Mouse (Mus musculus) lung, embryonic 14.5 days (tissue): ENCODE measurements at regions not wholly inside any gene's neighbourhood (a gene's known extent, or its start where the extent isn't known, plus 50 kb on each side); places are given as distances from the start of the nearest gene placed in this dataset.

Experiments used
- ATAC-seq: fragments of 200-750 bp; cut with Nextera tagmentation; 2 replicates; pipeline ENCODE4 v1.8.0; 2017; ENCODE audit warnings: mild to moderate bottlenecking, moderate TSS enrichment, moderate library complexity; ENCODE audit not compliant: insufficient read depth
- DNase-seq: peaks from one replicate; pipeline ENCODE4 v3.0.0-alpha.2; 2015
- H3K27ac ChIP-seq: fragments of 300-500 bp; sonication (generic); 2 replicates; pipeline ENCODE4 v1.5.1; 2014; ENCODE audit warnings: low read depth, mild to moderate bottlenecking, moderate library complexity
- H3K27me3 ChIP-seq: fragments of 300-500 bp; sonication (generic); 2 replicates; pipeline ENCODE4 v1.6.1; 2014; ENCODE audit warnings: low read length, control low read depth; ENCODE audit not compliant: insufficient read depth
- H3K36me3 ChIP-seq: fragments of 300-500 bp; sonication (generic); 2 replicates; pipeline ENCODE4 v1.6.1; 2014; ENCODE audit warnings: control low read depth; ENCODE audit not compliant: insufficient read depth
- H3K4me1 ChIP-seq: fragments of 300-500 bp; sonication (generic); 2 replicates; pipeline ENCODE4 v1.6.1; 2014; ENCODE audit warnings: antibody characterized with exemption, control low read depth; ENCODE audit not compliant: insufficient read depth
- H3K4me2 ChIP-seq: fragments of 300-500 bp; sonication (generic); 2 replicates; pipeline ENCODE4 v1.6.1; 2014; ENCODE audit warnings: mild to moderate bottlenecking
- H3K4me3 ChIP-seq: fragments of 300-500 bp; sonication (generic); 2 replicates; pipeline ENCODE4 v1.5.1; 2014; ENCODE audit warnings: low read depth, low read length
- H3K9ac ChIP-seq: fragments of 300-500 bp; sonication (generic); 2 replicates; pipeline ENCODE4 v1.6.1; 2014
- H3K9me3 ChIP-seq: fragments of 300-500 bp; sonication (generic); 2 replicates; pipeline ENCODE4 v1.6.1; 2016; ENCODE audit warnings: low read depth, low read length, control low read depth
- CTCF ChIP-seq: IDR thresholded peaks from 2 replicates; pipeline ENCODE4 v1.5.1; 2016; ENCODE audit warnings: antibody characterized with exemption, low read depth
- WGBS: fragments of 180-500 bp; shearing (Covaris S2); extraction: QIAGEN DNeasy Blood & Tissue Kit; methylation state at CpG from one replicate; pipeline ENCODE4 v1.1.7; 2014; 5-methylcytosine and 5-hydroxymethylcytosine counted together

- Histone ChIP-seq H3K9me3 (no peaks in the 10 kb centered on the region), H3K4me3 (no peak overlapping the region), H3K36me3 (no peaks in the 10 kb centered on the region), H3K9ac (no peak overlapping the region), H3K4me1 (no peaks in the 10 kb centered on the region), H3K27ac (no peak overlapping the region), H3K4me2 (no peak overlapping the region), H3K27me3 (no peaks in the 10 kb centered on the region)
- WGBS = 54% methylated on average over 2 of the region's 2 CpGs
- ATAC-seq (no peak), DNase-seq (no peak)
- TF ChIP-seq CTCF = no peak
Measured at GRCm38 (mm10) chr10:106202566-106202965, 267.6 kb upstream of the Ppfia2 start.

GRCm38 (mm10) chr10:106224251-106224650 is 245.9 kb upstream of the Ppfia2 start:
- no peak for DNase-seq
- 91% methylated on average over 3 of the region's 3 CpGs for WGBS
- Histone ChIP-seq H3K36me3 (no peaks in the 10 kb centered on the region), H3K27ac (no peak overlapping the region), H3K4me3 (no peak overlapping the region), H3K4me1 (no peaks in the 10 kb centered on the region), H3K27me3 (no peaks in the 10 kb centered on the region), H3K9me3 (no peaks in the 10 kb centered on the region), H3K4me2 (no peak overlapping the region), H3K9ac (no peak overlapping the region)
- no peak for ATAC-seq
- no peak for TF ChIP-seq CTCF

GRCm38 (mm10) chr10:106242180-106242579 is 228.0 kb upstream of the Ppfia2 start:
- Histone ChIP-seq H3K9ac (no peak overlapping the region), H3K4me3 (no peak overlapping the region), H3K9me3 (no peaks in the 10 kb centered on the region), H3K4me1 (no peaks in the 10 kb centered on the region), H3K27me3 (no peaks in the 10 kb centered on the region), H3K36me3 (no peaks in the 10 kb centered on the region), H3K27ac (no peak overlapping the region), H3K4me2 (no peak overlapping the region)
- peak; percentile 88 for DNase-seq
- 32% methylated on average over 1 of the region's 1 CpGs for WGBS
- TF ChIP-seq CTCF = no peak
- ATAC-seq = peak; percentile 95

GRCm38 (mm10) chr10:106254106-106254505 is 216.0 kb upstream of the Ppfia2 start:
- H3K9ac ChIP-seq = no peak overlapping the region
- ATAC-seq = no peak
- H3K27me3 ChIP-seq = no peaks in the 10 kb centered on the region
- no peak overlapping the region for H3K4me3 ChIP-seq
- H3K4me1 ChIP-seq = no peaks in the 10 kb centered on the region
- no peak overlapping the region for H3K27ac ChIP-seq
- H3K9me3 ChIP-seq = no peaks in the 10 kb centered on the region
- no peak for TF ChIP-seq CTCF
- H3K36me3 ChIP-seq = no peaks in the 10 kb centered on the region
- no peak overlapping the region for H3K4me2 ChIP-seq
- DNase-seq = no peak
- WGBS = 70% methylated on average over 5 of the region's 5 CpGs

- H3K27me3 ChIP-seq = no peaks in the 10 kb centered on the region
- no peaks in the 10 kb centered on the region for H3K36me3 ChIP-seq
- TF ChIP-seq CTCF = no peak
- 76% methylated on average over 4 of the region's 4 CpGs for WGBS
- H3K4me1 ChIP-seq = no peaks in the 10 kb centered on the region
- H3K4me3 ChIP-seq = no peak overlapping the region
- H3K9ac ChIP-seq = no peak overlapping the region
- H3K9me3 ChIP-seq = no peaks in the 10 kb centered on the region
- H3K4me2 ChIP-seq = no peak overlapping the region
- ATAC-seq (no peak), DNase-seq (no peak)
- H3K27ac ChIP-seq = no peak overlapping the region
Measured at GRCm38 (mm10) chr10:106259811-106260210, 210.3 kb upstream of the Ppfia2 start.

GRCm38 (mm10) chr10:106273335-106273734 is 196.8 kb upstream of the Ppfia2 start:
- 52% methylated on average over 2 of the region's 2 CpGs for WGBS
- Histone ChIP-seq H3K4me1 (no peaks in the 10 kb centered on the region), H3K36me3 (no peaks in the 10 kb centered on the region), H3K4me2 (no peak overlapping the region), H3K4me3 (no peak overlapping the region), H3K27ac (no peak overlapping the region), H3K27me3 (no peaks in the 10 kb centered on the region), H3K9ac (no peak overlapping the region), H3K9me3 (no peaks in the 10 kb centered on the region)
- ATAC-seq = peak; percentile 94
- DNase-seq = peak; percentile 52
- no peak for TF ChIP-seq CTCF

- no peak for TF ChIP-seq CTCF
- no peaks in the 10 kb centered on the region for H3K36me3 ChIP-seq
- H3K4me1 ChIP-seq = no peaks in the 10 kb centered on the region
- H3K9ac ChIP-seq = no peak overlapping the region
- H3K27me3 ChIP-seq = no peaks in the 10 kb centered on the region
- DNase-seq (no peak), ATAC-seq (no peak)
- H3K4me3 ChIP-seq = no peak overlapping the region
- no peak overlapping the region for H3K27ac ChIP-seq
- no peak overlapping the region for H3K4me2 ChIP-seq
- H3K9me3 ChIP-seq = no peaks in the 10 kb centered on the region
Measured at GRCm38 (mm10) chr10:106289951-106290350, 180.2 kb upstream of the Ppfia2 start.

- 59% methylated on average over 2 of the region's 2 CpGs for WGBS
- H3K9ac ChIP-seq = no peak overlapping the region
- H3K27ac ChIP-seq = no peak overlapping the region
- H3K27me3 ChIP-seq = no peaks in the 10 kb centered on the region
- no peak overlapping the region for H3K4me2 ChIP-seq
- ATAC-seq (no peak), DNase-seq (no peak)
- no peaks in the 10 kb centered on the region for H3K36me3 ChIP-seq
- TF ChIP-seq CTCF = no peak
- H3K9me3 ChIP-seq = no peaks in the 10 kb centered on the region
- no peak overlapping the region for H3K4me3 ChIP-seq
- H3K4me1 ChIP-seq = no peaks in the 10 kb centered on the region
Measured at GRCm38 (mm10) chr10:106290736-106291135, 179.4 kb upstream of the Ppfia2 start.
